Mouse (Mus musculus) thymus, adult 2 months (tissue): ENCODE data around the gene Egfem1. TPM values are rescaled to one million over a fixed set of nuclear protein-coding genes. Genes with fewer than 3 reads are reported as not detected.

Source experiments
- DNase-seq: peaks from one replicate; pipeline ENCODE4 v3.0.0; 2021
- H3K27ac ChIP-seq: fragments of 200-500 bp; 2 replicates; pipeline ENCODE4 v1.5.1; 2012; ENCODE audit warnings: low read length, control low read depth; ENCODE audit not compliant: control insufficient read depth, insufficient read depth
- H3K27me3 ChIP-seq: fragments of 200-500 bp; 2 replicates; pipeline ENCODE4 v1.6.1; 2012; ENCODE audit warnings: mild to moderate bottlenecking, low read length, moderate library complexity, mixed read lengths; ENCODE audit not compliant: control insufficient read depth, insufficient read depth
- H3K36me3 ChIP-seq: fragments of 200-500 bp; 2 replicates; pipeline ENCODE4 v1.6.1; 2012; ENCODE audit warnings: mild to moderate bottlenecking, low read length, moderate library complexity; ENCODE audit not compliant: control insufficient read depth, insufficient read depth
- H3K4me1 ChIP-seq: fragments of 200-500 bp; replicated peaks from 2 replicates; pipeline ENCODE4 v1.6.1; 2012; ENCODE audit warnings: low read length; ENCODE audit not compliant: control insufficient read depth, insufficient read depth
- H3K4me3 ChIP-seq: fragments of 200-500 bp; 2 replicates; pipeline ENCODE4 v1.5.1; 2012; ENCODE audit warnings: mild to moderate bottlenecking, low read length, control low read depth, moderate library complexity; ENCODE audit not compliant: control insufficient read depth, insufficient read depth
- CTCF ChIP-seq: fragments of 200-500 bp; IDR thresholded peaks from 2 replicates; pipeline ENCODE4 v1.5.1; 2012; ENCODE audit warnings: mild to moderate bottlenecking, control low read depth, low read length, moderate library complexity, borderline replicate concordance; ENCODE audit not compliant: control insufficient read depth, poor library complexity, insufficient read depth; ENCODE audit errors: extremely low read depth
- POLR2A ChIP-seq: fragments of 200-500 bp; IDR thresholded peaks from 2 replicates; pipeline ENCODE4 v1.6.1; 2012; ENCODE audit warnings: mild to moderate bottlenecking, low read length, control low read depth, moderate library complexity; ENCODE audit not compliant: control insufficient read depth, poor library complexity, insufficient read depth; ENCODE audit errors: extremely low read depth
- WGBS: fragments of 180-500 bp; shearing (Covaris S2); methylation state at CpG from one replicate; pipeline ENCODE4 v1.1.7; 2018; 5-methylcytosine and 5-hydroxymethylcytosine counted together
- polyA plus RNA-seq: library from polyadenylated mRNA; depleted of rRNA; stranded (reverse); fragments of >200 nt; gene quantifications from 2 replicates; pipeline ENCODE4 v1.2.3, GENCODE M21; 2012

The Egfem1 gene
- polyA plus RNA-seq, 1 experiment = not detected

- TF ChIP-seq POLR2A = no peak
- no peak for TF ChIP-seq CTCF
- 91% methylated on average over 4 of the region's 4 CpGs for WGBS
- Histone ChIP-seq H3K36me3 (no peaks in the 10 kb centered on the region), H3K4me3 (no peak overlapping the region), H3K27ac (no peak overlapping the region), H3K27me3 (no peaks in the 10 kb centered on the region), H3K4me1 (no peaks in the 10 kb centered on the region)
- no peak for DNase-seq
Observed at GRCm38 (mm10) chr3:29168401-29168800, 86.6 kb downstream of the Egfem1 start.

DNA sequence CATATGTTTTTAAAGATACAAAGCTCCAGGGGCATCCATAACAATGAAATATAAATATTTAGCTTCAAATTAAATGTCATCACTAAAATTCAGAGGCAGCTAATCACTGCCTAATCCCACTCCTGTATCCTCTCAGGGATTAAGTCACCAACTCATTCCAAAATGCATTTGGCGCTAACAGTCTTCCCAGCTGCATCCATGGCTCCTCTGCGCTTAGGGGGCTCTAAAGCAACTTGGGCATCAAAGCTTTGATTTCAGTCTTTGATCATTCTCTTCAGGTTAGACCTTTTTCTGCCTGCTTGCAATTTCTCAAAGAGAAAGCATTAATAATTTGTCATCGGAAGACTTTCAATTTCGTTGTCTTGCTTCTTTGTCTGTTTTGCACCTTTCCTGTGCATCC, 87.2 kb downstream of the Egfem1 start:
- H3K27ac ChIP-seq = no peak overlapping the region
- no peak for DNase-seq
- no peaks in the 10 kb centered on the region for H3K4me1 ChIP-seq
- TF ChIP-seq CTCF = no peak
- no peak for TF ChIP-seq POLR2A
- 91% methylated on average over 4 of the region's 4 CpGs for WGBS
- no peaks in the 10 kb centered on the region for H3K36me3 ChIP-seq
- H3K27me3 ChIP-seq = no peaks in the 10 kb centered on the region
- no peak overlapping the region for H3K4me3 ChIP-seq

GRCm38 (mm10) chr3:29176991-29177390, 95.2 kb downstream of the Egfem1 start:
- H3K27ac ChIP-seq = no peak overlapping the region
- TF ChIP-seq POLR2A = no peak
- TF ChIP-seq CTCF = no peak

GRCm38 (mm10) chr3:29182988-29183387, 101.2 kb downstream of the Egfem1 start:
- H3K4me3 ChIP-seq = no peak overlapping the region
- no peaks in the 10 kb centered on the region for H3K4me1 ChIP-seq
- TF ChIP-seq CTCF = no peak
- no peak for TF ChIP-seq POLR2A
- WGBS = 95% methylated on average over 10 of the region's 10 CpGs
- no peak overlapping the region for H3K27ac ChIP-seq
- no peak for DNase-seq
- H3K27me3 ChIP-seq = no peaks in the 10 kb centered on the region
- no peaks in the 10 kb centered on the region for H3K36me3 ChIP-seq

More at GRCm38 (mm10) chr3:29176991-29177390, 95.2 kb downstream of the Egfem1 start:
- Histone ChIP-seq H3K36me3 (no peaks in the 10 kb centered on the region), H3K4me3 (no peak overlapping the region), H3K4me1 (no peaks in the 10 kb centered on the region), H3K27me3 (no peaks in the 10 kb centered on the region)
- no peak for DNase-seq

GRCm38 (mm10) chr3:29183615-29184198, 101.9 kb downstream of the Egfem1 start:
- TF ChIP-seq POLR2A (no peak), CTCF (no peak)

GRCm38 (mm10) chr3:29184486-29185241, 102.8 kb downstream of the Egfem1 start:
- Histone ChIP-seq H3K4me1 (no peaks in the 10 kb centered on the region), H3K4me3 (no peak overlapping the region), H3K27ac (no peak overlapping the region), H3K36me3 (no peaks in the 10 kb centered on the region), H3K27me3 (no peaks in the 10 kb centered on the region)
- TF ChIP-seq CTCF (no peak), POLR2A (no peak)
- DNase-seq = no peak
- 83% methylated on average over 7 of the region's 7 CpGs for WGBS

More at GRCm38 (mm10) chr3:29183615-29184198, 101.9 kb downstream of the Egfem1 start:
- Histone ChIP-seq H3K27me3 (no peaks in the 10 kb centered on the region), H3K4me3 (no peak overlapping the region), H3K36me3 (no peaks in the 10 kb centered on the region), H3K27ac (no peak overlapping the region), H3K4me1 (no peaks in the 10 kb centered on the region)
- no peak for DNase-seq
- 82% methylated on average over 7 of the region's 7 CpGs for WGBS
